Mouse (Mus musculus) embryonic facial prominence, embryonic 13.5 days (tissue): Measurements from ENCODE around the gene Xdh. TPM values are rescaled to one million over a fixed set of nuclear protein-coding genes. Genes with fewer than 3 reads are reported as not detected.

ENCODE experiments used
- ATAC-seq: fragments of 200-750 bp; cut with Nextera tagmentation; 2 replicates; pipeline ENCODE4 v1.8.0; 2017; ENCODE audit warnings: low read depth; ENCODE audit not compliant: insufficient number of reproducible peaks, insufficient read depth, low FRiP score, low TSS enrichment
- H3K27ac ChIP-seq: fragments of 300-500 bp; sonication (generic); 2 replicates; pipeline ENCODE4 v1.5.1; 2015; ENCODE audit warnings: moderate library complexity, mild to moderate bottlenecking, inconsistent platforms
- H3K27me3 ChIP-seq: fragments of 300-500 bp; sonication (generic); 2 replicates; pipeline ENCODE4 v1.6.1; 2015; ENCODE audit warnings: mild to moderate bottlenecking, inconsistent platforms
- H3K36me3 ChIP-seq: fragments of 300-500 bp; sonication (generic); 2 replicates; pipeline ENCODE4 v1.6.1; 2015; ENCODE audit warnings: mild to moderate bottlenecking, inconsistent platforms
- H3K4me1 ChIP-seq: fragments of 300-500 bp; sonication (generic); 2 replicates; pipeline ENCODE4 v1.6.1; 2015; ENCODE audit warnings: inconsistent platforms
- H3K4me2 ChIP-seq: fragments of 300-500 bp; sonication (generic); 2 replicates; pipeline ENCODE4 v1.6.1; 2015; ENCODE audit warnings: moderate library complexity, mild to moderate bottlenecking, inconsistent platforms
- H3K4me3 ChIP-seq: fragments of 300-500 bp; sonication (generic); 2 replicates; pipeline ENCODE4 v1.5.1; 2015; ENCODE audit warnings: mild to moderate bottlenecking, inconsistent platforms
- H3K9ac ChIP-seq: fragments of 300-500 bp; sonication (generic); 2 replicates; pipeline ENCODE4 v1.6.1; 2015; ENCODE audit warnings: mild to moderate bottlenecking, inconsistent platforms
- H3K9me3 ChIP-seq: fragments of 300-500 bp; sonication (generic); 2 replicates; pipeline ENCODE4 v1.6.1; 2016; ENCODE audit warnings: inconsistent platforms
- WGBS: fragments of 180-500 bp; shearing (Covaris S2); methylation state at CpG from one replicate; pipeline ENCODE4 v1.1.7; 2015; ENCODE audit warnings: mixed read lengths; 5-methylcytosine and 5-hydroxymethylcytosine counted together
- polyA plus RNA-seq: library from polyadenylated mRNA; unstranded; fragments of >200 nt; fragmentation: Nextera tagmentation; extraction: Ambion mirVana; gene quantifications from 2 replicates; pipeline ENCODE4 v1.2.1, GENCODE M21; 2015

Gene Xdh
- 0.59 and 0.87 TPM in 2 replicates for polyA plus RNA-seq

GRCm38 (mm10) chr17:73950062-73950735 lies at the start of gene Xdh:
Gene Xdh, minus strand, starts transcription at chr17:73950196.
- Histone ChIP-seq H3K4me3 (no peak within 1 kb of the TSS), H3K36me3 (no peaks in the 10 kb centered on the region), H3K27me3 (no peaks in the 10 kb centered on the region), H3K9me3 (no peaks in the 10 kb centered on the region), H3K4me1 (0 out of 2 replicates have a peak, but pooled peaks cover 6% of the 10 kb centered on the region), H3K4me2 (no peak within 1 kb of the TSS), H3K9ac (no peak within 1 kb of the TSS), H3K27ac (no peak within 1 kb of the TSS)
- no peak for ATAC-seq
- WGBS, result 81% methylated on average over 13 of the region's 13 CpGs

GRCm38 (mm10) chr17:73995907-73996645 lies 46.1 kb upstream of the Xdh start:
- Histone ChIP-seq H3K27me3 (no peaks in the 10 kb centered on the region), H3K4me2 (no peak overlapping the region), H3K4me3 (no peak overlapping the region), H3K27ac (no peak overlapping the region), H3K36me3 (no peaks in the 10 kb centered on the region), H3K4me1 (no peaks in the 10 kb centered on the region), H3K9ac (no peak overlapping the region), H3K9me3 (no peaks in the 10 kb centered on the region)
- 77% methylated on average over 13 of the region's 13 CpGs for WGBS
- ATAC-seq, result no peak

- H3K9ac ChIP-seq, result no peak overlapping the region
- H3K27ac ChIP-seq, result no peak overlapping the region
- H3K4me3 ChIP-seq, result no peak overlapping the region
- H3K27me3 ChIP-seq, result no peaks in the 10 kb centered on the region
- 84% methylated on average over 4 of the region's 4 CpGs for WGBS
- no peaks in the 10 kb centered on the region for H3K36me3 ChIP-seq
- no peak overlapping the region for H3K4me2 ChIP-seq
- no peaks in the 10 kb centered on the region for H3K9me3 ChIP-seq
- H3K4me1 ChIP-seq, result no peaks in the 10 kb centered on the region
- ATAC-seq, result no peak
These were observed 41.3 kb upstream of the Xdh start for GRCm38 (mm10) chr17:73991264-73991663.

- 54% methylated on average over 2 of the region's 2 CpGs for WGBS
- Histone ChIP-seq H3K36me3 (no peaks in the 10 kb centered on the region), H3K27me3 (no peaks in the 10 kb centered on the region), H3K4me2 (no peak overlapping the region), H3K9ac (no peak overlapping the region), H3K27ac (no peak overlapping the region), H3K4me1 (peaks cover 6% of the 10 kb centered on the region; the same call in 1 of the 2 replicates), H3K9me3 (no peaks in the 10 kb centered on the region), H3K4me3 (no peak overlapping the region)
- no peak for ATAC-seq
These were observed 36.6 kb upstream of the Xdh start for GRCm38 (mm10) chr17:73986571-73986970.

- Histone ChIP-seq H3K27me3 (no peaks in the 10 kb centered on the region), H3K27ac (no peak overlapping the region), H3K36me3 (no peaks in the 10 kb centered on the region), H3K4me3 (no peak overlapping the region), H3K9me3 (no peaks in the 10 kb centered on the region), H3K9ac (no peak overlapping the region), H3K4me2 (no peak overlapping the region), H3K4me1 (peaks cover 6% of the 10 kb centered on the region; the same call in 1 of the 2 replicates)
- 88% methylated on average over 4 of the region's 4 CpGs for WGBS
- no peak for ATAC-seq
These were observed 35.9 kb upstream of the Xdh start for GRCm38 (mm10) chr17:73985936-73986335.

GRCm38 (mm10) chr17:73984508-73984907 lies 34.5 kb upstream of the Xdh start:
- 13% methylated on average over 4 of the region's 4 CpGs for WGBS
- Histone ChIP-seq H3K4me1 (peaks cover 6% of the 10 kb centered on the region; the same call in 1 of the 2 replicates), H3K4me2 (no peak overlapping the region), H3K27ac (no peak overlapping the region), H3K4me3 (no peak overlapping the region), H3K27me3 (no peaks in the 10 kb centered on the region), H3K9ac (no peak overlapping the region), H3K36me3 (no peaks in the 10 kb centered on the region), H3K9me3 (no peaks in the 10 kb centered on the region)
- no peak for ATAC-seq

- no peak for ATAC-seq
- no peak overlapping the region for H3K4me2 ChIP-seq
- H3K27ac ChIP-seq, result no peak overlapping the region
- no peaks in the 10 kb centered on the region for H3K27me3 ChIP-seq
- WGBS, result 73% methylated on average over 1 of the region's 1 CpGs
- no peaks in the 10 kb centered on the region for H3K9me3 ChIP-seq
- no peak overlapping the region for H3K4me3 ChIP-seq
- no peaks in the 10 kb centered on the region for H3K36me3 ChIP-seq
- H3K4me1 ChIP-seq, result peaks cover 6% of the 10 kb centered on the region; the same call in 1 of the 2 replicates
- no peak overlapping the region for H3K9ac ChIP-seq
These were observed 32.9 kb upstream of the Xdh start for GRCm38 (mm10) chr17:73982871-73983270.

- no peaks in the 10 kb centered on the region for H3K36me3 ChIP-seq
- H3K4me3 ChIP-seq, result no peak overlapping the region
- H3K27me3 ChIP-seq, result no peaks in the 10 kb centered on the region
- H3K27ac ChIP-seq, result no peak overlapping the region
- no peak overlapping the region for H3K9ac ChIP-seq
- ATAC-seq, result no peak
- no peak overlapping the region for H3K4me2 ChIP-seq
- H3K9me3 ChIP-seq, result no peaks in the 10 kb centered on the region
- peaks cover 3% of the 10 kb centered on the region for H3K4me1 ChIP-seq
These were observed 26.1 kb upstream of the Xdh start for GRCm38 (mm10) chr17:73976066-73976465.

GRCm38 (mm10) chr17:73972648-73973047 lies 22.7 kb upstream of the Xdh start:
- Histone ChIP-seq H3K4me3 (no peak overlapping the region), H3K9me3 (no peaks in the 10 kb centered on the region), H3K4me2 (no peak overlapping the region), H3K9ac (no peak overlapping the region), H3K36me3 (no peaks in the 10 kb centered on the region), H3K4me1 (peaks cover 6% of the 10 kb centered on the region), H3K27me3 (no peaks in the 10 kb centered on the region), H3K27ac (no peak overlapping the region)
- 86% methylated on average over 11 of the region's 11 CpGs for whole genome bisulfite sequencing
- ATAC-seq, result no peak

GRCm38 (mm10) chr17:73971291-73971690 lies 21.3 kb upstream of the Xdh start:
- ATAC-seq, result no peak
- H3K9ac ChIP-seq, result no peak overlapping the region
- H3K4me2 ChIP-seq, result no peak overlapping the region
- WGBS, result 64% methylated on average over 4 of the region's 4 CpGs
- no peak overlapping the region for H3K4me3 ChIP-seq
- no peak overlapping the region for H3K27ac ChIP-seq
- no peaks in the 10 kb centered on the region for H3K27me3 ChIP-seq
- peaks cover 6% of the 10 kb centered on the region for H3K4me1 ChIP-seq
- no peaks in the 10 kb centered on the region for H3K36me3 ChIP-seq
- no peaks in the 10 kb centered on the region for H3K9me3 ChIP-seq

- ATAC-seq, result no peak
These were observed 20.5 kb upstream of the Xdh start for GRCm38 (mm10) chr17:73970361-73971027.

More at GRCm38 (mm10) chr17:73970361-73971027, 20.5 kb upstream of the Xdh start:
- Histone ChIP-seq H3K9me3 (no peaks in the 10 kb centered on the region), H3K36me3 (no peaks in the 10 kb centered on the region), H3K27me3 (no peaks in the 10 kb centered on the region), H3K4me3 (no peak overlapping the region), H3K27ac (no peak overlapping the region), H3K9ac (no peak overlapping the region), H3K4me2 (no peak overlapping the region), H3K4me1 (peaks cover 6% of the 10 kb centered on the region)
- WGBS, result 61% methylated on average over 3 of the region's 3 CpGs
